Mouse (Mus musculus) heart, postnatal 36 days (tissue): ENCODE data around the gene Ccl2. TPM values are rescaled to one million over a fixed set of nuclear protein-coding genes. Genes with fewer than 3 reads are reported as not detected.

ENCODE experiments used
- total RNA-seq, 2 experiments: library from RNA; stranded (reverse); gene quantifications; 2 replicates each; pipeline ENCODE4 v1.2.3; 2021

Ccl2 gene
- total RNA-seq, 2 experiments from 2014 or later = 1.5 TPM

Other genes with a start within 250 kb of the Ccl2 start
- gene 5530401A14Rik, start 174.9 kb upstream of the Ccl2 start, total RNA-seq = under 1 TPM; 0.11 to 0.19 TPM
- gene Asic2, start 67.1 kb upstream of the Ccl2 start, total RNA-seq = not detected
- not detected for gene Gm17268, start 3.0 kb downstream of the Ccl2 start, total RNA-seq
- gene Ccl7, start 10.1 kb downstream of the Ccl2 start, total RNA-seq = under 1 TPM; 0.46 to 0.92 TPM
- 1 to 10 TPM; 1.6 to 1.7 TPM for gene Ccl11, start 22.3 kb downstream of the Ccl2 start, total RNA-seq
- gene Ccl12, start 66.3 kb downstream of the Ccl2 start, total RNA-seq = 1 to 10 TPM in 1 of 2 experiments, not detected in 1; 1.3 TPM
- gene Ccl8, start 79.6 kb downstream of the Ccl2 start, total RNA-seq = 1 to 10 TPM in 1 of 2 experiments, under 1 TPM in 1; 0.67 to 1.5 TPM